Mouse (Mus musculus) mesoderm, embryonic 11.5 days (tissue): ENCODE results near the gene Smcr8.
A peak's percentile ranks its signal among the peaks of the same experiment; 100 is the strongest.

Experiments
- DNase-seq: peaks from one replicate; pipeline ENCODE4 v3.0.0-alpha.2; 2012; ENCODE audit warnings: low read depth, low spot score

The Smcr8 gene

DNA sequence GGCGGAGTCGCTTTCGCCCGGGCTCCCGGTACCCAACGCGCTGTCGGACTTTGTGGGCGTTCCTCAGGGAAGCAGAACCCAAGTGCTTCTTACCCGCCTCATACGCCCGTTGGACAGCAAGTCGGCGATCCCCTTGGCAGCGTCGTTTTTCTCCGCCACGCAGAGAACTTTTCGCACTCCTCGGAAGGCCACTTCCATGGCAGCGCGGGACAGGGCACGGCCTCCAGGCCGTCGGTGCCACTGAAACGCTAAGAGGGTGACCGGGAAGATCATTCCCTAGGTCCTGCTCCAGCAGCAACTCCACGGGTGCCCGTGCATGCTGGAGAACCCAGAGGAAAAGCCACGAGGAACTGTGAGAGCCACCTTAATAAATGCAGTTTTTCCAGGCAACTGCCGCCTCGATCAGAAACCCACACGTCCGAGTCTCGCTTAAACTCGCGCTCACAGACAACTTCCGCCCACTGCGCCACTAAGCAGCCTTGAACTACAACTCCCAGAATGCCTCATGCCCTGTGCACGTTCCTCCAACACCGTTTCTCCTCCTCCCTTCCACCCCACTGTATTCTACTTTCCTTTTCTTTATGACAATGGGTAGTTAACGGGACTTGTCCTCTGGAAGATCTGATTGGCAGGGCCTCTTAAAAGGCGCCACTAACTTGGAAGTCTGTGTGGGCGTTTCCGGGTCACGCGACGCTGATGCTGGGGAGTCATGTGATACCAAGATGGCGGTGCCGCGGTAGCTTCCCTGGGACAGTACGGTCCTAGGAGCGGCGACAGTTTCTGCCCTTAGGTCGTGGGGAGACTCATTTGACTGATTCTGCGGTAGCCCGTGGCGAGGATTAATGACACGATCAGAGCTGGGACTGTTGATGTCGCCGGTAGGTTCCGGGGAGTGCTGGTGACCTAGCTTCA, at the start of gene Smcr8, which contains the start of gene Top3a:
TSS of gene Smcr8 (plus strand) at position 696 of the 912 bp plus-strand sequence.
TSS of gene Top3a (minus strand) at position 537 of the 912 bp plus-strand sequence.
- peak; percentile 91 for DNase-seq

- peak; percentile 95 for DNase-seq
Measured at GRCm38 (mm10) chr11:60728260-60728761, 49.0 kb upstream of the Smcr8 start, which contains the start of gene Mief2. Gene Mief2, plus strand, starts transcription at chr11:60728398.

DNA sequence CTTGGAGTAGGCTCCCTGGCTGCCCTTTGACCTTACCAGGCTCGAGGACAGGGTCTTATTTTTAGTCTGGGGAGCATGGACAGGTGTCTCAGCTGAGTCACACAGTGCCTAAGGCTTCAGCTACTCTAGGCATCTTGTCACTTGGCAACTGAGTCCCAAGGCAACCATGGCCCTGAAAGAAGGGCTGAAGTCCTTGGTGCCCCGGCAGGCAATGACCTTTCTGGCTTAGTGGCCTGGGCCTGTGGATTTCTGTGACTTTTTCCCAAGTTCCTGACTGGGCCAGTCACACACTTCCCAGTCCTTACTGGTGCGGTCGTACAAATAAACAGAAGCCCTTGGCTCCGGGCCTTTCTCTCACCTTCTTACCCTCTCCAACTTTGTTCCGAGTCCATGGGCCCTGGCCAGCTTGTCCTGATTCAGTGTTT, 48.1 kb upstream of the Smcr8 start:
- DNase-seq, result no peak

GRCm38 (mm10) chr11:60730169-60730568, 47.2 kb upstream of the Smcr8 start:
- DNase-seq, result no peak

- no peak for DNase-seq
Measured at GRCm38 (mm10) chr11:60731251-60731650, 46.1 kb upstream of the Smcr8 start.

GRCm38 (mm10) chr11:60734206-60734605, 43.1 kb upstream of the Smcr8 start:
- DNase-seq, result no peak

DNA sequence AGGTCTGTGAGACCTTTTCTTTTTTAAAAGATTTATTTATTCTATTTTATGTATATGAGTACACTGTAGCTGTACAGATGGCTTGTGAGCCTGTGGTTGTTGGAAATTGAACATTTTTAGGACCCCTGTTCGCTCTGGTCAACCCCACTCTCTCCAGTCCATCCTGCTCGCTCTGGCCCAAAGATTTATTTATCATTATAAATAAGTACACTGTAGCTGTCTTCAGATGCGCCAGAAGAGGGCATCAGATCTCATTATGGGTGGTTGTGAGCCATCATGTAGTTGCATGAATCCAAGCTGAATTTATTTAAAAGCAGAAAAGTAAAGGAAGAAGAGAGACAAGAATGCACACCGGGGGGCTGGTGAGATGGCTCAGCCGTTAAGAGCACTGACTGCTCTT, 42.1 kb upstream of the Smcr8 start:
- DNase-seq, result no peak

- DNase-seq, result no peak
Measured at GRCm38 (mm10) chr11:60736491-60736890, 40.8 kb upstream of the Smcr8 start.

- no peak for DNase-seq
Measured at GRCm38 (mm10) chr11:60737450-60737849, 39.9 kb upstream of the Smcr8 start.

GRCm38 (mm10) chr11:60740321-60740720, 37.0 kb upstream of the Smcr8 start:
- DNase-seq, result no peak

GRCm38 (mm10) chr11:60755570-60755969, 21.8 kb upstream of the Smcr8 start:
- no peak for DNase-seq

DNA sequence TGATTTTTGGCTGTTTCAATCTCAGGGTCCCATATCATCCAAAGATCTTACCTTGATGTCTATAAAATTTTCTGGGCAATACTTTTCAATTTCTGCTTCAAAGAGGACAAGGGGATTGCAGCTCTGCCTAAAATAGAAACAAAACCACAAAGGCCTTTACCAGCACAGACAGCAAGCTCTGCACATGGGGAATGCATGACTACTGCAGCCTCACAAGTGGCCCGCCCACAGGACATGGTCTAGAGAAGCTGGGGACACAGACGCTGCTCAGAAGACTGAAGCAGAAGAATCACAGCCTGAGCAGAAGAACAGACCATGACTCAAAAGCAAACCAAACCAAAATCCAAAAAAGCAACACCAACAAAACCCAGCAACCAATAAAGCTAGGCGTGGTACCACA, 15.6 kb upstream of the Smcr8 start:
- no peak for DNase-seq

DNA sequence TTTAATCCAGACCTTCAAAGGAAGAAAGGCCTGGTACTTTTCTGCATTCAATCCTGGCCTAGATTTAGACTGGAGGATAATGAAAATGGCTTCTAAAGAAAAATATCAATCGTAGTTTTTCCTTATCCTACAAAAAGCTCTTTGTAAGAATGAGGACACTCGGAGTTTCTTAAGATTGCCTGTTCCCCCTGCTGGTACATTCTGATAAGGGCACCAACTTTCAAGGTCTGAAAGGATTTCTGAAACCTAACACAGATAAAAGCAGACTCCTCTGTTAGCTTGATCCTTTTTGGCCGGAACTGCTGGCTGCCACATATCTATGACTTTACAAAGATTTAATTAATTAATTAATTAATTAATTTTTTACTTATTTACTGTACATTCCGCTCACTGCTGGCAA, 10.4 kb upstream of the Smcr8 start:
- DNase-seq, result no peak

DNA sequence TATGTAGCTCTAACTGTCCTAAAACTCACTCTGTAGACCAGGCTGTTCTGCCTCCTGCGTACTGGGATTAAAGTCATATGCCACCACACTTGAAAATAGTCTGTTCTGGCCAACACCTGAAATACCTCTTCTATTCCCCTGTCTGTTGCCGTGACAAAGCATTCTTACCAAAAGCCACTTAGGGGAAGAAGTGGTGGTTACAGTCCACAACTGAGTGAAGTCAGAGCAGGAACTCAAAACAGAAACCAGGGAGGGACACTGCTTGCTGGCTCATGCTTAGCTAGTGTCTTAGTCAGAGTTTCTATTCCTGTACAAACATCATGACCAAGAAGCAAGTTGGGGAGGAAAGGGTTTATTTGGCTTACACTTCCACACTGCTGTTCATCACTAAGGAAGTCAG, 8.0 kb upstream of the Smcr8 start:
- no peak for DNase-seq

GRCm38 (mm10) chr11:60770776-60771175, 6.5 kb upstream of the Smcr8 start:
- DNase-seq, result no peak

GRCm38 (mm10) chr11:60772161-60772560, 5.2 kb upstream of the Smcr8 start:
- no peak for DNase-seq

DNA sequence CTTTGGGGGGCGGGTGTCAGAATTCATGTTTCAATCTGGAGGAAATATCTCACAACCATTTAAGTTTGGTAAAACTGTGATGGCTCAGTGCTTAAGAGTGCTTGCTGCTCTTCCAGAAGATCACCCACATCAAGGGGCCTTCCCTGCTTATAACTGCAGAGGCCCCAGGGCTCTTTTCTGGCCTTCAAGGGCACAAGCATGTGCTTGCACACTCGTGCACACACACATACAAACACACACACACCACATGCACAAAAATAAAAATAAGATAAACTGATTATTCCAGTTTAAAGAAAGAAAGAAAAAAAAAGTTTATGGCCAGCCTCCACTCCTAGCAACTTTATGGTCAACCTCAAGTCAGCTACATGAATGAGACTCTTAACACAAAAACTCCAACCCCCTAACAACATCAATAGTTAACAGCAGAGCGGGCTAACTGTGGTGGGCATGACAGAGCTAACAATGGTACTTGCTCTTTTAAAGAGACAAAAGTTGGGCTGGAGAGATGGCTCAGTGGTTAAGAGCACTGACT, 3.1 kb upstream of the Smcr8 start:
- DNase-seq, result no peak

GRCm38 (mm10) chr11:60774841-60775240, 2.5 kb upstream of the Smcr8 start:
- no peak for DNase-seq

DNA sequence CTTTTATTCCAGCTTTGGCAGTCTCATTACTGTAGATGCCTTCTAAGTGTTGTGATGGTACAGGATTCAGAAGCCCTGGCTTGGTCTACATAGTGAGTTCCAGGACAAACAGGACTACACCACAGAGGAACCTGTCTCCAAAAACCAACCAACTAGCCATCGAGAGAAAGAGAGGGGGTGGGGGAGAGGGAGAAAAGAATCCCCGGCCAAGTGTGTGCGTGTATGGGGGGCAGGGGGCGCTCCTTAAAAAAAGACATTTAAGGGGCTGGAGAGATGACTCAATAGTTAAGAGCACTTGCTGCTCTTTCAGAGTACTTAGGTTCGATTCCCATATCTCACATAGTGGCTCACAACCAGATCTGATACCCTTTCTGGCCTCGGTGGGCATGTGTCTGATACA, 1.7 kb upstream of the Smcr8 start:
- DNase-seq, result no peak

GRCm38 (mm10) chr11:60776107-60776828, 1.1 kb upstream of the Smcr8 start:
- no peak for DNase-seq

DNA sequence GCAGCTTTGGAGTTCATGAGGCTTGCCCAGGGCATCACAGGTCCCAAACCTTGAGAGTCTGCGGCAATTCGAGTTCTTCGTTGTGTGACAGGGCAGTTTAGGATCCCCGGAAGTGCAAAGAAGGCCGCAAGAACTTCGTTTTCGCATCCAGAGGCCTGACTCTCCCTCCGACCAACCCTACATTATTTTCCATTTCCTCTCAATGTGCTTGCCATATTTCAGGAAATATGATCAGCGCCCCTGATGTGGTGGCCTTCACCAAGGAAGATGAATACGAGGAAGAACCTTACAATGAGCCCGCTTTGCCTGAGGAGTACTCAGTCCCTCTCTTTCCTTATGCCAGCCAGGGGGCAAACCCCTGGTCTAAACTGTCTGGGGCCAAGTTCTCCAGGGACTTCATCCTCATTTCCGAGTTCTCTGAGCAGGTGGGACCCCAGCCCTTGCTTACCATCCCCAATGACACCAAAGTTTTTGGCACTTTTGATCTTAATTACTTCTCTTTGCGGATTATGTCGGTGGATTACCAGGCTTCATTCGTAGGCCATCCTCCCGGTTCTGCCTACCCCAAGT, 562 bp downstream of the Smcr8 start:
- DNase-seq, result no peak

GRCm38 (mm10) chr11:60779673-60780189, 2.4 kb downstream of the Smcr8 start:
- no peak for DNase-seq
